Mouse (Mus musculus): ENCODE measurements around the gene Slc43a2. TPM values are rescaled to one million over a fixed set of nuclear protein-coding genes. Genes with fewer than 3 reads are reported as not detected.
A peak's percentile ranks its signal among the peaks of the same experiment; 100 is the strongest.

Slc43a2 gene
- total RNA-seq, 2 experiments from 2014 or later = 32.3 to 33.5 TPM

- no peak for ATAC-seq (ENCODE audit: poor library complexity, severe bottlenecking)
These were observed 1.7 kb upstream of the Slc43a2 start for GRCm38 (mm10) chr11:75529771-75530170.

DNA sequence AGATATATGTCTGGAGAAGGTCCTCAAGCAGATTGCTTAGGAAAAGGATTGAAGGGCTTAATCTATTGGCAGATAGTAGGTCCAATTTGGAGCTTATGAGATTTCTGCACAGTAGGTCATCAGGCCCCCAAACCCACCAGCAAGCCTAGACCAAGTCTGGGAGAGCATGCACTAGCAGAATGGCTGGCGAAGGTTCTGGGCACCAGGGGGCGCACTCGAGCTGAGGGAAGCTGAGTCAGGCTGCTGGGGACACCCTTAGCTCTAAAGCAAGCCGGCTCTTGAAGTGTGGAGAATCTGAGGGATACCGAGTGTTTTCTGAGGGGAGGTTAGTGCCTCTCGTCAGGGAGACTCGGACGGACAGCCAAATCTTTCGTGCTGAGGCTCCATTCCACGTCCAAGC is 1.2 kb upstream of the Slc43a2 start:
- ATAC-seq (ENCODE audit: poor library complexity, severe bottlenecking) = peak; percentile 61

- ATAC-seq (ENCODE audit: poor library complexity, severe bottlenecking) = no peak; the same call in 1 of the 2 replicates
These were observed 585 bp upstream of the Slc43a2 start for GRCm38 (mm10) chr11:75530845-75531373.

DNA sequence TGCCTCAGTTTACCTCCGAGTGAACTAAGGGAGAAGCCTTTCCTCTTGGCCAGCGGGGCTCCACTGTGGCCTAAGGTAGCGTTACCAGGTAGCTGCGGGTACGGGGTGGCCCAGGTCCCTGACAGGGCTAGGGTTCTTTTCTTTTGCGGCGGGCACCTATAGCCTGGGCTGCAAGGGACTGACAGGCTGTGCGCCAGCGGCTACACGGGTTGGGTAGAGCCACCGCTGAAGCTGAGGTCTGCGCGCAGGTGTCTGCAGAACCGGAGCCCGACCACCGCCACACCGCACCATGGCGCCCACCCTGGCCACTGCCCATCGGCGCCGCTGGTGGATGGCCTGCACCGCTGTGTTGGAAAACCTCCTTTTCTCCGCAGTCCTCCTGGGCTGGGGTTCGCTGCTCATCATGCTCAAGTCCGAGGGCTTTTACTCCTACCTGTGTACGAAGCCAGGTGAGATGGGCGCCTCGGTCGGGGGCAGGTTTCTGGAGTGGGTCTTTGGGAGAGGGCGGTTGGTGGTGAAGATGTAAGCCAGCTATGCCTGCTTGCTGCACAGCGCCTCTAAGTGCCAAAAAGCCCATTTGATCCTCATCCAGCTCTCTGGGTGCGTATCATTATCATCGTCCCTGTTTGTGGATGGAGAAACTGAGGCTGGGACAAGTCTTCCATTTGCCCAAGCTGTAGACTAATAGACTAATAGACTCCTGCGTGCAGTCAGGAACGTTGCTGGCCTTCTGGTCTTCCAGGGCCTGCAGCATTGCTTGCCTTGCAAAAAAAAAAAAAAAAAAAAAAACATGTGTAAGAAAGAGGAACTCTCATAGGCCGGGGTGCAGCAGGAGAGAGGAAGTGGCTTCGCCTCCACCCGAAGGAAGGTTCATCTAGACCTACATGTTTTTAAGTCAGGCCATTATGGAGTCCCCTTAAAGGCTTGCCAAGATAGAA is 1.1 kb downstream of the Slc43a2 start:
- peak; percentile 51 for ATAC-seq (ENCODE audit: poor library complexity, severe bottlenecking)

DNA sequence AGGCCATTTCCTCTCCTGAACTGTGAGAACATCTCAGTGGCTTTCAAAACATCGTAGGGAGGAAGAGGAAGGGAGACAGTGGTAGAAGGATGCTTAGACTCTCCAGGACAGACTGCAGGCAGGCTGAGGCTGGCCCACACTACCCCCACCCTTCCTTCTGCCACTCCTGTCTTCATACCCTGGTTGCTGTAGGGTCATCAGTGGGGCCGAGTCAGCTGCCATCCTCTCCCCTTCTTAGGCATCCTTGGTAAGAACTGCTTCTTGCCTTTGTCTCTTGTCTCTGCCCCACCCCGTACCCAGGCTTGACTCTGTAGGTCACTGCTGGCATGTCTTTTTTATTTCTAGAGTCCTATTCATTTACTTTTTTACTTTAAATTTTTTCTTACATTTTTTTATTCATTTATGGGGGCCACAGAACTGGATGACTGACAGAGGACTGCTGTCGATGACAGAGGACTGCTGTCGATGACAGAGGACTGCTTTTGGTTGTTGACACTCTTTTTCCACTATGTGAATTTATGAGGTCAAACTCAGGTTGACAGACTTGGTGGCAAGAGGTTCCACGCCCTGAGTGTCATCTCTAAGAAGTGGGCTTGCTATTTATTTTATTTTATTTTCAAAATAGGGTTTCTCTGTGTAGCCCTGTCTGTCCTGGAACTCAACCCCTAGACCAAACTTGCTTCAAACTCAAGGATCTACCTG is 2.0 kb downstream of the Slc43a2 start:
- 0 out of 2 replicates have a peak, but pooled peaks have one; percentile 17 for ATAC-seq (ENCODE audit: poor library complexity, severe bottlenecking)

GRCm38 (mm10) chr11:75534286-75535033 is 3.0 kb downstream of the Slc43a2 start:
- no peak for ATAC-seq (ENCODE audit: poor library complexity, severe bottlenecking)

DNA sequence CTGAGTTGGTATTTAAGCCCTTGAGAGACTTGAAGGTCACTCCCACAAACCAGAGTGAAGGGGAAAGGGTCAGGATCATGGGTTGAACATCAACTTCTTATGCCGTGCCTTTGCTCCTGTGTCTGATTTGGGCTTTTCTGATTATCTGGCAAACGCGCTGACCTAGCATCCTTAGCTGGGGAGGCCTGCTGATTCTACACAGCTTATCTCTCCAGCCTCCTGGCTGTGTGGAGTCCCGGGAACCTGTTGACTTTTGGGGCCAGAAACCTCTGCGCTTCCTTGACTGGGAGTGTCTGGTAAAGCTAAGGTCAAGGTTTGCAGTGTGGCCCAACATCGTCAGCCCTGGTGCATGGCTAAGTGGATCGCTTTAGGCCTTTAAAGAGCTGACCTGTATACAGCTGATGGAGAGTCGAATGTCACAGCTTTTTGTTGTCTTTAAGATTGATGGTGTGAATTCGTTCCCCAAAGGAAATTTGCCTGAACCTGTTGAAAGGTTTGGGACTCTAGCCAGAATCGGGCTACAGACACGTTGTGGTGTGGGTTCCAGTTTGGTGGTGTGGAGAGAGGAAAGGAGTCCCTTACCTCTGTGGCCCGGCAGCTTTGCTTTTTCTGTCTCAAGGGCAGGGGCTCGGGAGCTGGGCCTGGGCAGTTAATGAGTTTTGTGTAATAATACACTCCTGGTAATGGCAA is 3.8 kb downstream of the Slc43a2 start:
- ATAC-seq (ENCODE audit: poor library complexity, severe bottlenecking) = no peak

DNA sequence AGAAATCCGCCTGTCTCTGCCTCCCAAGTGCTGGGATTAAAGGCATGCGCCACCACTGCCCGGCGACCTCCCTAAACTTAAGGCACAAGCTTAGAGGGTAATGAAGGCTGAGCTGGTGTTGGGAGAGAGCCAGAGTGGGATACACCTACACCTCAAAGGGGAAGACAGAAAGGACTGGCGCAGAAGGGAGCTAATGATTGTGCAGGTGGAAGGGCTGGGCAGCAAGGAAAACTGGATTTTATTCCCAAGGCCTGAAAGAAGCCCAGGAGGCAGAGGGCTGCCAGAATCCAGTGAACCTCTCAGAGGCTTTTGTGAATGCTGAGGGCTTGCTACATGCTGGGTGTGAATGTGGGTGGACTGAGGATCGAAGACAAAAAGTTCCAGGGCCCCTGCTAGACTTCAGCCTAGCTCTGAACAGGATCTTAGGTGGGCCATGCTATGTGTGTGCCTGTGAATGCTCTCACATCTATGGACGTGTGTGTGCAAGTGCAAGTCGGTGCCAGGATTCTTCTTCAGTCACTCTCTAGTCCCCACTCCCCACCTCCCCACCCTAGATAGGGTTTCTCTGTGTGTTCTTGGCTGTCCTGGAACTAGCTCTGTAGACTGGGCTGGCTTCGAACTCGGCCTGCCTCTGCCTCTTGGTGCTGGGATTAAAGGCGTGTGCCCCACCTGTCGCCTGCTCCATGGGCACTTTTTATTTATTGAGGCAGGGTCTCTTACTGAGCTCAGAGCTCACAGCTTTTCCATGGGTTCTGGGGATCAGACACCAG is 4.9 kb downstream of the Slc43a2 start:
- no peak for ATAC-seq (ENCODE audit: poor library complexity, severe bottlenecking)

- ATAC-seq (ENCODE audit: poor library complexity, severe bottlenecking) = no peak
These were observed 5.5 kb downstream of the Slc43a2 start for GRCm38 (mm10) chr11:75537025-75537414.

DNA sequence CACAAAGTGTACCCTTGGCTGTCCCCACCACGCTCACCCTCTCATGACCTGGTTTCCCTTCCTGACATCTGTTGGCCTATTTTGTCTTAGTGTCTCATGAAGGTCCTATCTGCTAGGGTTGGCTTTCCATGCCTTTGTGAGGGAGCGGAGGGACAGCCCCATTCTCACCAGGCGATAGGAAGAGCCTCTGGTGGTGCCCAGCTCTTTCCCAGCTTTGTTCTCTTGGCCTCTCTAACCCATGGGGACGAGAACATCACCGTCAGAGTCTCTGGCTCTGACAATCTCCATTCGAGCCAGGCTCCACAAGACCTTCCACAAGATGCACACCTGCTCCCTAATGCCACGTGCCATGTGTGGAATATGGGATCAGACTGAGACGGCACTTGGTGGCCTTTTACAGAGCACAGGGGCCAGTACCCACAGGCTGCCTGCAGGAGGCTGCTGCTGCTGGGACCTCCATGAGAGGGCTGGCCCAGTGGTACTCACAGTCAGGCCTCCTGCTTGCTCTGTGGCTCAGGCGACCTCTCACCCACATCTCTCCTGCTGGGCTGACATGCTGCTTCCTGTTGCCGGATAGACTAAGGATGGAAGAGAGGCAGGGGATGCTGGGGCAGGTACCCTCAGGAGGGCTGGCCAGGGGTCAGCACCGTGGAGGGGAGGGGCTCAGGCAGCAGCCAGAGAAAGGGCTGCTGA is 6.1 kb downstream of the Slc43a2 start:
- ATAC-seq (ENCODE audit: poor library complexity, severe bottlenecking) = no peak

DNA sequence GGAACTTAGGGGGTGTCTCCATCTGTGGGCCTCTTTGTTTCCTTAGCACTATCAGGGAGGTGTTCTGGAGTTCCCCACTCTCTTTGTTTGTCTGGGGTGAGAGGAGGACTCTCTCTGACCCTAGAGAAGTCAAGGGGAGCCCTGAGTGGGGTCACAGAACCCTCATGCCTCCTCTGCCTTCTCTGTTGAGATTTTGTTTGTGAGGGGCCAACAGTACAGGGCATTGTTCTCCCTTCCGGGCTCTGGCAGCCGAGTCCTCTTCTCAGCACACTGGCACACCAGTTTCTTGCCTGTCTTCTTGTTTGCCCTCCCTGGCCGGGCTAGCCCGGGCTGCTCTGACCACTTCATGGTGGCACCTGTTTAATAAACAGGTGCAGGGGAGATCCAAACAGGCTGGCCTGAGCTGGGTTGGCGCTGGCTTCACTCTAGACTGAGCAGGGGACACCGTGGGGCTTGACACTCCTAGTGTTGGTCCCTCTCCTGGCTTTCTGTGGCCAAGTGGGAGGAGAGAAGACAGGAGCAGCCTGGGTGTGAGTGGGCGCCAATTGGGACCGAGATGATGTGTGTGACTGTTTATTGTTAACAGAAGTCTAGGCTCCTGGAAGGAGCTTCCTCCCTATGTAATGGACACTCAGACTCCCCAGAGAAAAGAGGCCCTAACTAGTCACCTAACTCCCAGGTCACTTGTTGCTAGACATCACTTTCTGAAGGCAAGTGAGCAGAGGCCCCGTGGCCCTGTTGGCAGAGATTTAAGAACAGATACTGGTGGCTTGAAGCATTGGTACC is 6.9 kb downstream of the Slc43a2 start:
- ATAC-seq (ENCODE audit: poor library complexity, severe bottlenecking) = no peak

DNA sequence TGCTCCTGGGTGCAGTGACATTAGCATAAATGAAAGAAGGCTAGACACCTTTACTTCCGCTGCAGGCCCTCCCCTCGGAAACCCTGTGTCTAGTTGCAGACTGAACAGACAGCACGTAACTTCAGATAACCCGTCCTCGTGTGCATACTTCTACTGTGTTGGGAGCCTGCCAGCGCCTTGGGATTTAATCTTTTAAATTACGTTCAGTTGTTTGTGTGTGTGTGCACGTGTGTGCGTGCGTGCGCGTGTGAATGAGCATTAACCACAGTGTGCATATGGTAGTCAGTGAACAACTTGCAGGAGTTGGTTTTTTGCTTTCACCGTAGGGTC is 7.4 kb downstream of the Slc43a2 start:
- ATAC-seq (ENCODE audit: poor library complexity, severe bottlenecking) = no peak

DNA sequence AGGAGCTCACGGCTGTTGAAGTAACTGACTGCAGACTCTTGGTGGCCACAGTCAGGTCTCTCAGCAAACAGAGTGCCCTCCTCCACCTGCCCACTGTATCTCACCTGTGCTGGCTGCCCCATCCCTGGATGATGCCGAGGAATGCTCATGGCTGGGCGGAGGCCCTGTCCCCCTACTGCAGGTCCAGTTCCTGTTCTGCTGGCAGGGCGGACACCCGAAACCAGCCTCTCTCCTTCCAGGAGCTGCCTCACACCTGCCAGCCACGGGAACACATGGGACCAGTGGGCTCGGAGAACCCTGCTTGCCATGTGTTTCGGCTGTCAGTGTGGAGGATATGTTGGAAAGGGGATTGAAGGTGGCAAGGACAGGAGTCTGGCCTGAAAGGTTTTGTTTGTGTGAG is 8.7 kb downstream of the Slc43a2 start:
- ATAC-seq (ENCODE audit: poor library complexity, severe bottlenecking) = no peak

GRCm38 (mm10) chr11:75540710-75541581 is 9.5 kb downstream of the Slc43a2 start:
- peak; percentile 97 for ATAC-seq (ENCODE audit: poor library complexity, severe bottlenecking)

GRCm38 (mm10) chr11:75544713-75545112 is 13.2 kb downstream of the Slc43a2 start:
- no peak for ATAC-seq (ENCODE audit: poor library complexity, severe bottlenecking)

- ATAC-seq (ENCODE audit: poor library complexity, severe bottlenecking) = no peak
These were observed 14.6 kb downstream of the Slc43a2 start for GRCm38 (mm10) chr11:75546057-75546456.

GRCm38 (mm10) chr11:75549658-75550111 is 18.2 kb downstream of the Slc43a2 start:
- ATAC-seq (ENCODE audit: poor library complexity, severe bottlenecking) = peak; percentile 81
